43 mouse cellular contexts compared by ENCODE assay signal in the genomic region with DNA sequence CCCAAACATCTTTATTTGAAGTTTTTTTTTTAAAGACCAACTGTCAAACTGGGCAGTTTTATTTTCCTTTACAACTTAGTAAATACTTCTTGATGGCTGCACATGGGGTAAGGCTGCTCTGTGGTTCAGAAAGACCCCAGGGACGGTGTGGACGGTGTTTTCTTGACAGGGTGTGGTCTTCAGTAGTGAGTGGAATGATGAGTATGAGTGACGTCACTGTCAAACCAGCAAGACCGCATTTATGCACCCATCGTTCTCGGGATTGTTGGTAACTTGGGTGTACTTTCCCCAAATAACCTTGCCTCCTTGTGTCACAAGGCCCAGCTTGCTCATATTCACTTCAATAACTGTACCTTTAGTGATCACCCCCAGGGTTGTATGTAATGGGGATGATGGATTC. TPM values are rescaled to one million over a fixed set of nuclear protein-coding genes. Genes with fewer than 3 reads are reported as not detected.
"Had no signal": no experiment of that assay in that cellular context is flagged by ENCODE, and none has a peak within 500 bp of the region (broad histone marks: within the 10 kb centered on the region; RNA-seq: fewer than 3 reads in every experiment).

No protein-coding gene starts in this region.

- ATAC-seq: liver, embryonic 12.5 days; liver, postnatal 0 days; lung, postnatal 0 days; midbrain, embryonic 13.5 days; midbrain, embryonic 15.5 days had no signal

- H3K36me3 ChIP-seq: limb, embryonic 10.5 days; limb, embryonic 12.5 days; limb, embryonic 13.5 days; limb, embryonic 15.5 days; liver, embryonic 12.5 days; liver, embryonic 13.5 days; liver, embryonic 15.5 days; lung, embryonic 15.5 days; midbrain, embryonic 10.5 days; midbrain, embryonic 12.5 days; midbrain, embryonic 13.5 days; midbrain, embryonic 15.5 days; neural tube, embryonic 12.5 days; neural tube, embryonic 13.5 days had no signal

- H3K27ac ChIP-seq: limb, embryonic 10.5 days; limb, embryonic 12.5 days; limb, embryonic 13.5 days; limb, embryonic 15.5 days; liver, embryonic 12.5 days; liver, embryonic 13.5 days; liver, embryonic 14.5 days; liver, embryonic 15.5 days; lung, embryonic 15.5 days; macrophage; midbrain, embryonic 10.5 days; midbrain, embryonic 12.5 days; midbrain, embryonic 13.5 days; midbrain, embryonic 15.5 days; neural tube, embryonic 12.5 days; neural tube, embryonic 13.5 days had no signal

- H3K9me3 ChIP-seq: limb, embryonic 10.5 days; limb, embryonic 12.5 days; limb, embryonic 13.5 days; limb, embryonic 15.5 days; liver, embryonic 12.5 days; liver, embryonic 13.5 days; liver, embryonic 15.5 days; lung, embryonic 15.5 days; megakaryocyte, embryonic 14.5 days; midbrain, embryonic 10.5 days; midbrain, embryonic 12.5 days; midbrain, embryonic 13.5 days; midbrain, embryonic 15.5 days; neural tube, embryonic 12.5 days; neural tube, embryonic 13.5 days had no signal

- H3K4me2 ChIP-seq: limb, embryonic 12.5 days; limb, embryonic 13.5 days; limb, embryonic 15.5 days; liver, embryonic 11.5 days; liver, embryonic 12.5 days; liver, embryonic 13.5 days; liver, embryonic 15.5 days; lung, embryonic 14.5 days; lung, embryonic 15.5 days; midbrain, embryonic 12.5 days; midbrain, embryonic 13.5 days; midbrain, embryonic 15.5 days; neural tube, embryonic 12.5 days; neural tube, embryonic 13.5 days had no signal

- H3K4me3 ChIP-seq: limb, embryonic 10.5 days; limb, embryonic 12.5 days; limb, embryonic 13.5 days; limb, embryonic 15.5 days; liver, embryonic 12.5 days; liver, embryonic 13.5 days; liver, embryonic 15.5 days; lung, embryonic 15.5 days; megakaryocyte, embryonic 14.5 days; midbrain, embryonic 10.5 days; midbrain, embryonic 12.5 days; midbrain, embryonic 13.5 days; midbrain, embryonic 15.5 days; myocyte; neural tube, embryonic 12.5 days; neural tube, embryonic 13.5 days had no signal

- DNase-seq: left cerebral cortex, postnatal 4 days; liver; liver, embryonic 13.5 days; liver, postnatal 0 days; lung, adult 18-20 months; lung, adult 2 months; lung, embryonic 14.5 days; lung, postnatal 10 days; lung, postnatal 14 days; lung, postnatal 36 days; lung, postnatal 4 days; midbrain, embryonic 14.5 days had no signal

- H3K27me3 ChIP-seq: limb, embryonic 12.5 days; limb, embryonic 13.5 days; limb, embryonic 15.5 days; liver, embryonic 15.5 days; lung, embryonic 15.5 days; midbrain, embryonic 12.5 days; midbrain, embryonic 13.5 days; midbrain, embryonic 15.5 days; neural tube, embryonic 12.5 days; neural tube, embryonic 13.5 days had no signal

- H3K9ac ChIP-seq: limb, embryonic 12.5 days; limb, embryonic 13.5 days; limb, embryonic 15.5 days; liver, embryonic 12.5 days; liver, embryonic 13.5 days; liver, embryonic 14.5 days; liver, embryonic 15.5 days; liver, postnatal 0 days; lung, embryonic 14.5 days; lung, embryonic 15.5 days; midbrain, embryonic 12.5 days; midbrain, embryonic 13.5 days; midbrain, embryonic 15.5 days; neural tube, embryonic 12.5 days; neural tube, embryonic 13.5 days had no signal

- H3K4me1 ChIP-seq: limb, embryonic 10.5 days; limb, embryonic 12.5 days; limb, embryonic 13.5 days; limb, embryonic 15.5 days; liver, embryonic 12.5 days; liver, embryonic 13.5 days; liver, embryonic 15.5 days; lung, embryonic 15.5 days; megakaryocyte, embryonic 14.5 days; midbrain, embryonic 10.5 days; midbrain, embryonic 12.5 days; midbrain, embryonic 13.5 days; midbrain, embryonic 15.5 days; neural tube, embryonic 12.5 days; neural tube, embryonic 13.5 days had no signal

RNA-seq across cellular contexts. Expression of a gene that starts 9.3 kb away (rescaled TPM):
- total RNA-seq: left cerebral cortex, postnatal 10 days; left cerebral cortex, postnatal 14 days; left cerebral cortex, postnatal 4 days; megakaryocyte progenitor cell, adult 5-6 weeks; megakaryocyte, adult 5-6 weeks; megakaryocyte-erythroid progenitor cell, adult 5-6 weeks; midbrain, postnatal 0 days; monocyte, adult 5-6 weeks had no signal
- polyA plus RNA-seq: limb, embryonic 10.5 days; limb, embryonic 11.5 days; limb, embryonic 12.5 days; limb, embryonic 13.5 days; limb, embryonic 14.5 days; limb, embryonic 15.5 days; liver, embryonic 11.5 days; liver, embryonic 12.5 days; liver, embryonic 13.5 days; liver, embryonic 14.5 days; liver, embryonic 15.5 days; liver, embryonic 16.5 days; lung, adult 2 months; lung, embryonic 14.5 days; lung, embryonic 15.5 days; lung, embryonic 16.5 days; lung, postnatal 0 days; macrophage; midbrain, embryonic 10.5 days; midbrain, embryonic 12.5 days; midbrain, embryonic 13.5 days; midbrain, embryonic 14.5 days; midbrain, embryonic 15.5 days; midbrain, postnatal 0 days; neural tube, embryonic 11.5 days; neural tube, embryonic 12.5 days; neural tube, embryonic 13.5 days had no signal
